Mouse (Mus musculus): Measurements from ENCODE around the gene Aldh1a1.

The Aldh1a1 gene

DNA sequence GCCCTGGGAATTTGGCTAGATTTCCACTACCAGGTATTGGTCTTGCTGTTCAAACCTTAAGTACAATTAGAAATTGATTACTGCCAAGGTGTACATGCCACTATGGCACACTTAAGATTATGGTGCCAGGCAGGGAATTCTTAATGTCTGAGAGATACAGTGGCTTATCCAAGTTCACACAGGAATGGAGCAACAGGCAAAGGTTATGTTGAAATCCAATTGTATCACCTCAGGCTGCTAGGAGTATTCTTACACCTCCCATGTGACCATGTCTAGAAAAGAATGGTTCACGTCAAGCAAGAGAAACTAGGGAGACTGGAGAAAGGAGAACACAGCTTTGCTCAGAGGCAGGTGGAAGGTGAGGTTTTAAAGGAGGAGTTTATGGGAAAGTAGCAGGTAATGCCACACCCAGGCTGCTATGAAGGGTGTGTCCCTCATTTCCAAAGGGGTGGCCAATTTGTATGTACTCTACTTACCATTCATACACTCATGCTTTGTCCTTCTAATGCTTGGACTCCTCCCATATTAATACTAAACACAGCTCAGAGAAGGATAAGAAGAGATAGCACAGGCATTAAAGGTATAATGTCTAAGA, 160.7 kb downstream of the Aldh1a1 start:
- no peak for DNase-seq (ENCODE audit: low spot score in 2 of 2)

DNA sequence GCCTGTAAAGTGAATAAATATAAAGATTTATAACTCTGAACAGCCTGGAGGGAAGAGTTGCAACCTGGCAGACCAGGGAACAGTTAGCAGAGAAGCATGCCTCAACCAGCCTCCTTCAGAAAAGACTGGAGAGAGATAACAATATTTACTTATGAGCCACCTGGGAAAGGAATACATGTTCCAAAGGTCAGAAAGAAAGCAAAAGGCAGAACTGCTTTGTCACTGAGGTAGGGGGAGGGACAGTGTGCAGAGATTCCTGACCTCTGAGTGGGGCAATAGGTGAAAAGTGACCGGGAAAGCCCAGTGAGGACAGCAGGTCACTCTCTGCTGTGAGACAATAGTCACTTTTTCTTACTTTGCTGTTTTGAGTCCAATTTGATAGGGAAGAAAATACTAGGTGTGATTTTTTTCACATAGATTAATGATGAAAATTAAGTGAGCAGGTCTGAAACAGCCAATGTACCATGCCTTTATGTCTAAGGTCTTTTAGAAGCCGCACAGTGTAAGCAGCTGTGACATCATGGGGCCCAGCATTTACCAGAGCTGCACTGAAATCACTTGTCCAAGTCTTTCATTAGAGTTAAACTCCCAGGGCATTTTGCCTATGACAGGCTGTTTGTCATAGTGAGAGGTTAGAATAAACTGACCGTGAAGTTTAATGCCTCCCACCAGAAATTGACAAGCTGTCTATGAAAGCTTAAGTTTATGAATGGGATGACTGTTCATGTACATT, 161.8 kb downstream of the Aldh1a1 start:
- DNase-seq (ENCODE audit: low spot score in 2 of 2), result no peak

DNA sequence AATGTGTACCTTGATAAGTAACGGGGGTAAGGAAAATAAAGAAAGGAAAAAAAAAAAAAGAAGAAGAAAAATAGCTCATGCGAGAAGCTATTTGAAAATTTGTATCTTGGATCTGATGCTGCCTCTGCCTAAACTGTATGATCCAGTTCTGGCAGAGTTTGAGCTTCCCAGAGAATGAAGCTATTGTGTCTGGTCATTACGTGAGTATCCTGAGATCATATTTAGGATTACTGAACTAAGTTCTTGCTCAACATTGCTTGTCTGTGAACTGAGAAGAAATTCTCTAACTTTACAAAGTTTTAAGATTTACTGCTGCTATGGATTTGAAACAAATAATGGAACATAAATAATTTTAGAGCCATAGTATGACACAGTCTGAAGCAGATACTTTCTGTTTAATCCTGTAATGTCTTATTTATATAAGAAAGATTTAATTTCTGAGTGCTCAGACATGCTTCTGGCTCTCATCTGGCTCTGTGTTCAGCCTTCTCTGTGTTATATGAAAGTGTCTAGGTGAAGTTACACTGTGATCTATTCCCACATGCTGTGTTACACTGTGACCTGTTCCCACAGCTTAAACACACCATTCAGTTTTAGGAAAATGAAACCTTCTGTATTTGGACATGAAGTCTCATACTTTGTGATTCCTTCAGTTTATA, 185.3 kb downstream of the Aldh1a1 start:
- DNase-seq (ENCODE audit: low spot score in 2 of 2), result no peak

Measured in thymus, postnatal 10 days (tissue).